Mouse (Mus musculus) heart, adult 11 months (tissue): Measurements from ENCODE around the gene Daxx.
"Not testable (repeated sequence)": the region's sequence is repeated elsewhere in the genome, so short reads cannot be mapped to it uniquely, and the experiment has no call there.

Experiments
- DNase-seq: peaks from one replicate; pipeline ENCODE4 v3.0.0; 2022

Daxx gene

DNA sequence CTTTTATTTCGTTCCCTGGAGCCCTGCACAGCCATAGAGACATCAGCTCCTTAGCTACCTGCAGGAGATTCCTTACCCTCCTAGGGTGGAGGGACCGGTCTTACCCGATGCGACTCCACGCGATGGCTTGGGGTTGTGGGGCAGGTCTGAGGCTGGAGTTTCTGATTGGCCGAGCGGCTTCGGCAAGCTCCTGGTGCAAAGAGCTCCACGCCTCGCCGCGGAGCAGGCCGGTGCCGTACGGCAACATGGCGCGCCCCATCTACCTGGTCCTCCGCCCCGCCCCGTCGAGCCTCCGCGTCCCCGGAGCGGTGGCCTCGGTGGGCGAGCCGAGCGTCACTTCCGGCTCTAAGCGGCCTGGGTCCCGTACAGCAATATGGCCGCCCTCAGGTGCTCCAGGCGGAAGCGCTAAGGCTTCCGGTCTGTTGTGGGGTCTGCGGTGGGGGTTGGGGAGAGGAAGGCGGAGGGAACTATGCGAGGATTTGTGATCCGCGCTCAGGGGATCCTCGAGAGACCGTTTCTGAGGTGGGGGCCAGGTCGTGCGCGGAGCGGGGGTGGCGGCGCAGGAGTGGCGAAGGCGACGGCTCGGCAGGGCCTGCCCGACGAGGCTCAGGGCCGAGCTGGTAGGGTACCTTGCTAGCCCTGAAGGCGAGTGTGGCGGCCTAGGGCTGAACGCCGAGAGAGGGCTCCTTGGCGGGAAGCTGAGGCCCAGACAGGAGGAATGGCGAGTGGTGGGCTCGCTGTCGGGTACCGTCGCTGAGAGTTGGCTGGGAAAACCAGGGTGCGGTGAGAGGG lies at the start of gene Daxx:
Gene Daxx, plus strand, starts transcription at position 338 of the 792 bp plus-strand sequence.
- DNase-seq = peak; percentile 100

DNA sequence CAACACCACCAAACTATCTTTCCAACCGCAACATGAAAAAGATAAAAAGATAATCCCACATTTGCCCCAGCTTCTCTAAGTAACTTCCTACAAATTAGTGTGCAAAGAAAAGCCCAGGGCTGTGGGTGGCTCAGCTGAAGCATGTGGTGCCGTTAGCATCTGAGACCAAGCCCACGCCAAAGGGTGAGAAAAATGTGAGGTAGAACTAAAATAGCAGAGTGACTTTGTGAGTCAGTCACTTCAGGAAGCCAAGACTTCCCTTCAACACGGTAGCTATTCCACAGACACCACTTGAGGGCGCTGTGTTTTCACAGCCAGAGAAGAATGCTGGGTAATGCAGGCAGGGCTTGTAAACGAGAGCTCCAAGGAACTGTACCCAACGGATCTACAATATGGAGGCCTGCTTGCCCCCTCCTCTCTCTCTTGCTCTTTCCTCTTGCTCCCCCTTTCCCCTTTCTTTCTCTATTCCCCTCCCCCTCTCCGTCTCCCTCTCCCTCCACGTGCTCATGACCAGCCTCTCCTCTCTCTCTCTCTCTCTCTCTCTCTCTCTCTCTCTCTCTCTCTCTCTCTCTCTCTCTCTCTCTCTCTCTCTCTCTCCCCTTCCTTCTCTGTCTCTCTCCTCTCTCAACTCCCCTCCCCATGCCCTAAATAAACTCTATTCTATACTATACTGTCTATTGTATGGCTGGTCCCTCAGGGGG lies 43.7 kb upstream of the Daxx start:
- DNase-seq = no peak

- DNase-seq = not testable (repeated sequence)
Observed at GRCm38 (mm10) chr17:33873537-33873936, 35.7 kb upstream of the Daxx start, which contains the start of gene Gm7029. Gene Gm7029, plus strand, starts transcription at chr17:33873837.

DNA sequence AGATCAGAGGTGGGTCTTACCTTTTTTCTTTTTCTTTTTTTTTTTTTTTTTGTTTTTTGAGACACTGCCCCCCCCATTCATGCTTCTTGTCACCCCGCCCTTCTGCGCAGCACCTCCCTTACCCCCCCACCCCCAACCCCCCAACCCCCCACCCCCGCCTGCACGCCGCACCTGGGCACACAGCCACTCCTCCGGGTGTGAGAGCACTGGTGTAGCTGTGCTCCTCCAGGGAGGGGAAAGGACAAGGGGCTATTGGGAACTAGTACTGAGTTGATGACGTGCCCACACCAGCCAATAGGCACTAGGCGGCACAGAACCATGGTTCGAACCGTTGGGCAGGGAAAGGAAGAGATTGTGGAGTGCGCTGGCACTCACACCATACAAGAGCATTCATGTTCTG lies 34.8 kb upstream of the Daxx start:
- DNase-seq = peak; percentile 89

DNA sequence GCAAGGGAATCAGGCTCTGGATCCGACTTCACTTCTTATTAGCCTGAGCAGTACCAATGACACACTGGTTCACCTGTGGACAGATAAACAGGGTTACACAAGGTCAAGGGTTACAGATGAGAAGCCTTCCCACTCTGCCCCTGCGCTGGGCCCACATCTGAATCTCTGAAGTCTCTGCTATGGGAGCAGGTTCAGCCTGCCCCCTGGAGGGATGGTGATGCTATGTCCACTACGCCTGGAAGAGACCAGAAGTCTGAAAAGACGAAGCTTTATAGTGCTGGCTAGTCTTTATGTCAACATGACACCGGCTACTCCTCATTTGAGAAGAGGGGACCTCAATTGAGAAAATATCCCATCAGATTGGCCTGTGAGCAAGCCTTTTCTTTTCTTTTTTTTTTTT lies 33.4 kb upstream of the Daxx start:
- not testable (repeated sequence) for DNase-seq

GRCm38 (mm10) chr17:33884320-33884719 lies 24.9 kb upstream of the Daxx start:
- peak; percentile 79 for DNase-seq

DNA sequence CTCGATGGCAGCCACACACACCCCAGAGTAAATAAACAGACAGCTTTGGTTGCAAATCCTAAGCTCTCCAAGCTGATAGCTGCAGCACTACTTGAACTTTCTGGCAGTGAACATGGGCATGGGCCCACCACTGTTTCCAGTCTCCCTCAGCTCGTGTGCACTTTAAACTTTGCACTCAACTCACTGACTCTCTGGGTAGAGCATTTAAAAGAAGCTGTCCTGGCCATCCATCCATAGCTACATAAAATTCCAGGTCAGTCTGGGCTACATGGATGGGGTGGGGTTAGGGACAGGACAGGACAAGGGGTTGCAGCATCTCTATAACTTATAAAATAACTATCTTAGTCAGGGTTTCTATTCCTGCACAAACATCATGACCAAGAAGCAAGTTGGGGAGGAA lies 21.4 kb upstream of the Daxx start:
- DNase-seq = peak; percentile 73

- DNase-seq = peak; percentile 78
Observed at GRCm38 (mm10) chr17:33888230-33888629, 21.0 kb upstream of the Daxx start.

- DNase-seq = not testable (repeated sequence)
Observed at GRCm38 (mm10) chr17:33889941-33890532, 19.2 kb upstream of the Daxx start.

DNA sequence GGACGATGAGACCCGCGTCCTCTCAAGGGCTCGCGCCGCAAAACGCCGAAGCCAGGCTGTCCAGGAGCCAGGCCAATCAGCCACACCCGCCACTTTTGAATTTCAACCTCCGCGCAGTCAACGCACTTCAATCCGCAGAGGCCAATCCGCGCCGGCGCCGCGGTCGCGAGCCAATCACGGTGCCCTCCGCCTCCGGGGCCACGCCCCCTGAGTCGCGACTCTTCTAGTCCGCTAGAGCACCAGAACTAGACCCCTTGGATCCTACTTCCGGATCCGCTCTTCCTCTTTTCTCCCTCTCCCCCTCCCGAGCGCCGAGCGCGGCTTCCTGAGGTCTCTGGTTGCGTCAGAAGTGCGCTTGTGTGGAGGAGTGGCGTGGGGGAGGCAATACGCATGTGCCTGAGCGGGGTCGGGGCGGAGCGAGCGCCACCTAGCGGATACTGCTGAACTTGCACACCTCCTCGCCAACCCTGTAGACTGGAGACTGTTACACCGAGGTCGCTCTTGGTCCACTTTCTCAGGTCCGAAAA lies 18.6 kb upstream of the Daxx start, which contains the start of gene Kifc1:
Gene Kifc1, minus strand, starts transcription at position 129 of the 527 bp plus-strand sequence.
- peak; percentile 100 for DNase-seq

- peak; percentile 74 for DNase-seq
Observed at GRCm38 (mm10) chr17:33891357-33891756, 17.9 kb upstream of the Daxx start.

DNA sequence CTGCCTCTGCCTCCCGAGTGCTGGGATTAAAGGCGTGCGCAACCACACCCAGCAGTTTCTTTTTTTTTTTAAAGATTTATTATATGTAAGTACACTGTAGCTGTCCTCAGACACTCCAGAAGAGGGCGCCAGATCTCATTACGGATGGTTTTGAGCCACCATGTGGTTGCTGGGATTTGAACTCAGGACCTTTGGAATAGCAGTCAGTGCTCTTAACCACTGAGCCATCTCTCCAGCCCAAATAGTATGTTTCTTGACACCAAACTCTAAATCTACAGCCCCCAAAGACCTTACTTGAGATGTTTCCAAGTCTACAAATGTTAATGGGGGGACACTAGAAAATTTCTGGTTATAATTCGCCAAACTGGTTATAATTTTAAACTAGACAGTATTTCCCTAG lies 17.3 kb upstream of the Daxx start:
- not testable (repeated sequence) for DNase-seq

GRCm38 (mm10) chr17:33892429-33892828 lies 16.8 kb upstream of the Daxx start:
- peak; percentile 82 for DNase-seq

GRCm38 (mm10) chr17:33893011-33893410 lies 16.2 kb upstream of the Daxx start:
- peak; percentile 82 for DNase-seq

GRCm38 (mm10) chr17:33897114-33897794 lies 12.0 kb upstream of the Daxx start:
- peak; percentile 90 for DNase-seq

GRCm38 (mm10) chr17:33898193-33898592 lies 11.0 kb upstream of the Daxx start:
- DNase-seq = peak; percentile 94

GRCm38 (mm10) chr17:33899642-33900041 lies 9.6 kb upstream of the Daxx start:
- peak; percentile 55 for DNase-seq

- DNase-seq = no peak
Observed at GRCm38 (mm10) chr17:33900281-33900988, 8.8 kb upstream of the Daxx start.

GRCm38 (mm10) chr17:33900989-33901314 lies 8.3 kb upstream of the Daxx start:
- no peak for DNase-seq

DNA sequence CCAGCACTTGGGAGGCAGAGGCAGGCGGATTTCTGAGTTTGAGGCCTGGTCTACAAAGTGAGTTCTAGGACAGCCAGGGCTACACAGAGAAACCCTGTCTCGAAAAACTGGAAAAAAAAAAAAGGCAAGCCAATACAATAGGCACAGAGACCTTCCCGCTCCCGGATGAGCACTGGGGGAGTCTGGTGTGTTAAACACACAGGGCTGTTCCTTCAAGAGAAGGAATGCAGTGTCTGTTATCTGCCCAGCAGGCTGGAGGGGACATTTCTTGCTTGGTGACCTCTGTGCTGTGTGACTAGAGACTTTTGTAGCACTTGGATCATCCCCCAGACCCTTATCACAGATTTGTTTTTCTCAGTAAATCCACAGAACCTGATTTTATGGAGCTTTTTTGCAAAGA lies 7.6 kb upstream of the Daxx start:
- no peak for DNase-seq

DNA sequence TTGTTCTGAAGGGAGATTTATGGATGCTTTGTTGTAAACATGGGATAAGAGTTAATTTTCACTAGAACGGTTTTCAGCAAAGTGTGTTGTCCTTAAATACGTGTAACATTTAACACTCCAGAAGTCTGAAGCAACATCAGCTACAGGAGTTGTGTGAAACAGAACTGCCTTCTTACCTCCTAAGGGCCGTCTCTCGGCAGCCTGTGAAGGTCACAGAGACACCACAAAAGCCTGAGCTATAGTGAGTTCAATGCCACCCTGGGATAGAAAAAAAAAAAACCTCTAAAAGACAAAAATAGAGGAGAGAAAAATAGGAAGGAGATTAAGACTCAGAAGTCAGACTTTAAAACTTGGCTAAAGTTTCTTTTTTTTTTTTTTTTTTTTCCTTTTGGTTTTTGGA lies 7.1 kb upstream of the Daxx start:
- no peak for DNase-seq

GRCm38 (mm10) chr17:33902491-33902890 lies 6.7 kb upstream of the Daxx start:
- DNase-seq = no peak
